Mouse (Mus musculus) C2C12 (cell line): Measurements from ENCODE around the gene Timp2.

ENCODE experiments used
- CEBPB ChIP-seq: IDR thresholded peaks from one replicate; pipeline ENCODE4 v1.6.1; 2011; ENCODE audit warnings: low read depth, mild to moderate bottlenecking, control low read depth, moderate library complexity
- CTCF ChIP-seq: IDR thresholded peaks from one replicate; pipeline ENCODE4 v1.5.1; 2011; ENCODE audit not compliant: control insufficient read depth, insufficient read depth, insufficient read length
- FOSL1 ChIP-seq: IDR thresholded peaks from one replicate; pipeline ENCODE4 v1.8.0; 2011; ENCODE audit warnings: mild to moderate bottlenecking, low read length; ENCODE audit not compliant: poor library complexity, insufficient read depth, severe bottlenecking
- MAX ChIP-seq: IDR thresholded peaks from one replicate; pipeline ENCODE4 v1.6.1; 2011; ENCODE audit warnings: mild to moderate bottlenecking, control low read depth
- MYOD1 ChIP-seq: IDR thresholded peaks from one replicate; pipeline ENCODE4 v1.6.1; 2011; ENCODE audit warnings: low read depth; ENCODE audit not compliant: control insufficient read depth, insufficient read length
- MYOG ChIP-seq: IDR thresholded peaks from one replicate; pipeline ENCODE4 v1.6.1; 2011; ENCODE audit not compliant: control insufficient read depth, insufficient read length; ENCODE audit errors: extremely low read depth
- USF1 ChIP-seq: IDR thresholded peaks from one replicate; pipeline ENCODE4 v1.6.1; 2011; ENCODE audit warnings: low read depth, mild to moderate bottlenecking, control low read depth, moderate library complexity

GRCm38 (mm10) chr11:118266666-118267046, 88.9 kb downstream of the Timp2 start:
- TF ChIP-seq USF1 (no peak), CTCF (no peak), CEBPB (no peak), MAX (no peak), MYOD1 (no peak), MYOG (no peak), FOSL1 (no peak)
